Mouse (Mus musculus) lung, embryonic 15.5 days (tissue): ENCODE measurements around the gene Cyp2d40. TPM values are rescaled to one million over a fixed set of nuclear protein-coding genes. Genes with fewer than 3 reads are reported as not detected.
"Not testable (repeated sequence)": the region's sequence is repeated elsewhere in the genome, so short reads cannot be mapped to it uniquely, and the experiment has no call there.

Experiments
- ATAC-seq: fragments of 200-750 bp; cut with Nextera tagmentation; 2 replicates; pipeline ENCODE4 v1.8.0; 2017; ENCODE audit warnings: moderate number of reproducible peaks, borderline replicate concordance; ENCODE audit not compliant: low FRiP score, low TSS enrichment; ENCODE audit errors: extremely low read depth
- H3K27ac ChIP-seq: fragments of 300-500 bp; sonication (generic); 2 replicates; pipeline ENCODE4 v1.5.1; 2015; ENCODE audit warnings: moderate library complexity, mild to moderate bottlenecking, inconsistent platforms
- H3K27me3 ChIP-seq: fragments of 300-500 bp; sonication (generic); 2 replicates; pipeline ENCODE4 v1.6.1; 2015; ENCODE audit warnings: inconsistent platforms
- H3K36me3 ChIP-seq: fragments of 300-500 bp; sonication (generic); 2 replicates; pipeline ENCODE4 v1.6.1; 2015; ENCODE audit warnings: inconsistent platforms
- H3K4me1 ChIP-seq: fragments of 300-500 bp; sonication (generic); 2 replicates; pipeline ENCODE4 v1.6.1; 2015; ENCODE audit warnings: inconsistent platforms
- H3K4me2 ChIP-seq: fragments of 300-500 bp; sonication (generic); 2 replicates; pipeline ENCODE4 v1.6.1; 2015; ENCODE audit warnings: inconsistent platforms, mild to moderate bottlenecking, moderate library complexity
- H3K4me3 ChIP-seq: fragments of 300-500 bp; sonication (generic); 2 replicates; pipeline ENCODE4 v1.5.1; 2015; ENCODE audit warnings: mild to moderate bottlenecking, inconsistent platforms
- H3K9ac ChIP-seq: fragments of 300-500 bp; sonication (generic); 2 replicates; pipeline ENCODE4 v1.6.1; 2015; ENCODE audit warnings: inconsistent platforms
- H3K9me3 ChIP-seq: fragments of 300-500 bp; sonication (generic); 2 replicates; pipeline ENCODE4 v1.6.1; 2016; ENCODE audit warnings: inconsistent platforms
- WGBS: fragments of 180-500 bp; shearing (Covaris S2); methylation state at CpG from one replicate; pipeline ENCODE4 v1.1.7; 2015; 5-methylcytosine and 5-hydroxymethylcytosine counted together
- microRNA-seq: library from miRNA; unstranded; fragments of <30 nt; microRNA quantifications from one replicate; pipeline ENCODE4, GENCODE M21; 2016
- polyA plus RNA-seq: library from polyadenylated mRNA; unstranded; fragments of >200 nt; fragmentation: Nextera tagmentation; extraction: Ambion mirVana; gene quantifications from 2 replicates; pipeline ENCODE4 v1.2.1, GENCODE M21; 2015

Cyp2d40 gene
- polyA plus RNA-seq, 1 experiment from 2014 or later = not detected

DNA sequence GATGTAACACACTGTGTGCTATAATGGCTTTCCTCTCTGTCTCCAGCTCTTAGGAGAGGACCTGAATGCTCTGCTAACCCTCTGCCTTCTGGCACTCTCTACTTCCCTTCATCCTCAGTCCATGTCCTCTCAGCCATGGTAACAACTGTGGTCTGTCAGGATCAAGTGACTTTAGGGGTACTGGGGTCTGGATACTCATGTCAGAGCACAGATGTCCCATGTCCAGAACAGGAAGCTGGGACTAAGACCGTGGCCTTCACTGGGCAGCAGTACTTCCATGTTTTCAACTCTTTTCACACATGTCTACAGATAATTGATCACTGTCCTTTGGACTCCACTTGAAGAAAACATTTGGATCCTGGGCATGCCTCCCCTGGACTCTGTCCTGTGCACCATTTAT, 19.8 kb upstream of the Cyp2d40 start:
- no peak overlapping the region for H3K9ac ChIP-seq
- 41% methylated on average over 1 of the region's 1 CpGs for WGBS
- H3K4me2 ChIP-seq = no peak overlapping the region
- no peaks in the 10 kb centered on the region for H3K4me1 ChIP-seq
- H3K27ac ChIP-seq = no peak overlapping the region
- peak; percentile 19; the same call in 1 of the 2 replicates for ATAC-seq
- no peaks in the 10 kb centered on the region for H3K9me3 ChIP-seq
- no peak overlapping the region for H3K4me3 ChIP-seq
- H3K36me3 ChIP-seq = no peaks in the 10 kb centered on the region
- H3K27me3 ChIP-seq = no peaks in the 10 kb centered on the region

DNA sequence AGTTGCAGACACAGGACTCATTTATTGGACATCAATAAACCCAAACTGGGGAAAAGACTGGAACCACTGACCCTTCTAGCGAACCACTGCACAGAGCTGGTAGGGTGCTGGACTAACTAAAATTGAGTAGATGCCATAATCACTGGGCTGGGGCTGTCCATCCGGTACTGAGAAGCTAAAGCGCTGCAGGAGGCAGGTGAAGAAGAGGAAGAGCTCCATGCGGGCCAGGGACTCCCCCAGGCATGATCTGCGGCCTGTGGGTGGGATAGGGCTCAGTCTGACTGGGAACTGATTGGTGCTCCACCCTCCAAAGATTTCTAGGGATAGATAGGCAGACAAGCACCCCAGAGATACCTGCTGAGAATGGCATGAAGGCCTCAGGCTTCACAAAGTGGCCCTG, 13.9 kb upstream of the Cyp2d40 start:
- not testable (repeated sequence) for H3K4me1 ChIP-seq, H3K36me3 ChIP-seq, H3K9me3 ChIP-seq, H3K27ac ChIP-seq, H3K27me3 ChIP-seq, ATAC-seq, H3K4me2 ChIP-seq, H3K4me3 ChIP-seq, H3K9ac ChIP-seq
- 81% methylated on average over 5 of the region's 5 CpGs for WGBS

DNA sequence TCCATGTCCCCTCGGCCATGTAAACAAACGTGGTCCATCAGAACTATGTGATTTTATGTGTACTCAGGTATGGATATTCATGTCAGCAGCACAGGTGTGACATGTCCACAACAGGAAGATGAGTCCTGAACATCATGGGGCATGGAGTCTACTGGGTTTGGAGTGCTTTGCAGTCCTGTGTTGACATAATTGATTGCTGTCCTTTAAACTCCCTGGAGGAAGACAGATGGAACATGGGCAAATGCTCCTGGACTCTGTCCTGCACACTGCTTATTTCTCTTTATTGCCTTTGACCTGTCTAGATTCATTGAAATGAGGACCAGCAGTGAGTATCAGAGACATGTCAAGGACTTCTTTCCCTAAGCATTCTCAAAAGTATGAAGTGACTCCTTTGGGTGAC, 2.0 kb upstream of the Cyp2d40 start:
- Histone ChIP-seq H3K9me3 (no peaks in the 10 kb centered on the region), H3K27ac (no peak overlapping the region), H3K4me2 (no peak overlapping the region), H3K4me1 (no peaks in the 10 kb centered on the region), H3K27me3 (no peaks in the 10 kb centered on the region), H3K9ac (no peak overlapping the region), H3K4me3 (no peak overlapping the region), H3K36me3 (no peaks in the 10 kb centered on the region)
- WGBS = 72% methylated on average over 2 of the region's 2 CpGs
- no peak for ATAC-seq

DNA sequence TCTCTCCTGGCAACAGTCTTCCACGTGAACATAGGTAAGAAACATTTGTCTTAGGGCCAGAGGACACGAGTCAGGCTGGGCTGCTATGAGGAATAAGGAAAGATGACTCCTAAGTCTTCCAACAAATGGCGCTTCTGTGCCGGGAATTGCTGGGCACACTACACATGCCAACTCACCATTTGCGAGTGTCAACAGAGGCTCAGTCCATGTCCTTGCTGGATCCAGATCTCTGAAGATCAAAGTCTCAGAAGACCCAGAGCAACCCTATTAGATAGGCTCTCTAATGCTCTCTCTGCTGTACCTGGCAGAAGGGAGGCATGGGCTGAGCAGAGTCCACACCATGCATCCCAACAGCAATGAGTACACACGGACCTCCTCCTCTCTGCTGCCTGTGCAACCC, 898 bp upstream of the Cyp2d40 start:
- H3K36me3 ChIP-seq = no peaks in the 10 kb centered on the region
- H3K9ac ChIP-seq = no peak overlapping the region
- no peaks in the 10 kb centered on the region for H3K9me3 ChIP-seq
- H3K4me3 ChIP-seq = no peak overlapping the region
- H3K27me3 ChIP-seq = no peaks in the 10 kb centered on the region
- 76% methylated on average over 6 of the region's 6 CpGs for whole genome bisulfite sequencing
- no peak overlapping the region for H3K4me2 ChIP-seq
- no peak overlapping the region for H3K27ac ChIP-seq
- ATAC-seq = no peak
- H3K4me1 ChIP-seq = no peaks in the 10 kb centered on the region

DNA sequence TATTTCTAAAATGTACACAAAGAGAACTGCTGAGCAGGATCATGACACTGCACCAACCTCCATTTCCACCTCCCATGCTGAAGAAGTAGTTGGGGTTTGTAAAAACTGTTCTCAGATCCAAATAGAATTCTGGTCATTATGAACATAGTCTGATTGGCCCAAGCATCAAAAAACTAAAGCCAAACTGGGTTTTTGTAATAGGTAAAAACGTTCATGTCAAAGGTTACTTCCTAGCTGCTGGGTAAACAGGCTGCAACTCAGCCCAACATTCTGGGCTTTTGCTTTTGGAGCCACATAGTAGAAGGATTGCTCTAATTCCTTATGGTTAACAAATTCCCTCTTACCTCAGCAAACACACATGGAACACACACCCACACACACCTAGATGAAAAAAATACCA, 15.8 kb downstream of the Cyp2d40 start:
- H3K4me1 ChIP-seq = no peaks in the 10 kb centered on the region
- H3K27ac ChIP-seq = no peak overlapping the region
- ATAC-seq = no peak
- no peak overlapping the region for H3K9ac ChIP-seq
- no peak overlapping the region for H3K4me2 ChIP-seq
- no peaks in the 10 kb centered on the region for H3K27me3 ChIP-seq
- WGBS = 38% methylated on average over 1 of the region's 1 CpGs
- H3K36me3 ChIP-seq = no peaks in the 10 kb centered on the region
- H3K9me3 ChIP-seq = no peaks in the 10 kb centered on the region
- no peak overlapping the region for H3K4me3 ChIP-seq

DNA sequence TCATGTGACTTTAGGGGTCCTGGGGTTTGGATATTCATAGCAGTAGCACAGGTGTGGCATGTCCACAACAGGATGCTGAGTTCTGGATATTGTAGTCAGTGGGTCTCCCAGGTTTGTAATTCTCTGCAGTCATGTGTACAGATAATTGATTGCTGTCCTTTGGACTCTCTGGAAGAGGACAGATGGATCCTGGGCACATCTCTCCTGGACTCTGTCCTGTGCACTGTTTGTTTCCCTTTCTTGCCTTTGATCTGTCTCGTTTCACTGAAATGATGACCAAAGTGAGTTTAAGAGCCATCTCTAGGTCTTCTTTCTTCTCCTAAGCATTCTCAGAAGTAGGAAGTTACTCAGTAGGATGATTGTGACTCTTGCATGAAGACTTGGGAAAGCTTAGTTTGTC, 16.5 kb downstream of the Cyp2d40 start:
- H3K27ac ChIP-seq = no peak overlapping the region

DNA sequence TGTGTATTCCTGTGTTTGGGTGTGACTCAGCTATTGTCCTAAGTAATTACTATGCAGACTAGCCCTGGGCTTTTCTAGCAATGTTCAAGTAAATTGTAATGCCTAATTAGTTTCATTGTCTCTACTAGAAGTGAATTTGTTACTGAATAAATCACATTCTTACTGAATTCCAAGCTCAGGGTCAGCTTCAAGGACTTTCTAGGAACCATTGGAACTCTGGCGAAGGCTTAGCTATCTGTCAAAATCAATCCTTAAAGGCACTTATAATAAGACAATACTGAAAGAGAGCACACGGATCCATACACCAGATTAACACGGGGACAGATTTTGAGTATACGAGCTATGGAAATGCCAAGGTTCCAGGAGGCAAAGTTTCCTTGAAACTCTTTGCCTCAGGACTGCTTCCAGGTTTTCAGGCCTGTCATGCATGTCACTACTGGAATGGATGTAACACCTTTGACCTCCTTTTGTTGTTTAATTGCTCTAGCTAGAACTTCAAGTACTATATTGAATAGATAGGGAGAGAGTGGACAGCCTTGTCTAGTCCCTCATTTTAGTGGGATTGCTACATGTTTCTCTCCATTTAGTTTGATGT, 30.6 kb downstream of the Cyp2d40 start:
- H3K27me3 ChIP-seq = not testable (repeated sequence)

More for the DNA sequence above, 16.5 kb downstream of the Cyp2d40 start:
- Histone ChIP-seq H3K4me1 (no peaks in the 10 kb centered on the region), H3K9me3 (no peaks in the 10 kb centered on the region), H3K27me3 (no peaks in the 10 kb centered on the region), H3K9ac (no peak overlapping the region), H3K4me2 (no peak overlapping the region), H3K36me3 (no peaks in the 10 kb centered on the region), H3K4me3 (no peak overlapping the region)
- WGBS = 39% methylated on average over 1 of the region's 1 CpGs
- ATAC-seq = no peak

More for the DNA sequence above, 30.6 kb downstream of the Cyp2d40 start:
- H3K4me3 ChIP-seq, H3K4me2 ChIP-seq, H3K27ac ChIP-seq, H3K9me3 ChIP-seq, ATAC-seq, H3K9ac ChIP-seq, H3K4me1 ChIP-seq, H3K36me3 ChIP-seq: not testable (repeated sequence)
- 91% methylated on average over 4 of the region's 4 CpGs for WGBS

Small RNAs within 50 kb of the gene (microRNA-seq; reads per million reads assigned to microRNA genes)
- not detected for gene Gm27618

Other genes starting within 250 kb of the Cyp2d40 start
- not detected in 2 replicates for gene Cyp2d12, start 209.1 kb downstream of the Cyp2d40 start, polyA plus RNA-seq
- gene Cyp2d34, start 143.2 kb downstream of the Cyp2d40 start, polyA plus RNA-seq = not detected in 2 replicates
- 0.19 and 0.22 TPM in 2 replicates for gene Cyp2d26, start 30.1 kb upstream of the Cyp2d40 start, polyA plus RNA-seq
- 7.2 TPM in 2 replicates for gene Tcf20, start 223.7 kb upstream of the Cyp2d40 start, polyA plus RNA-seq